Mouse (Mus musculus) brain, embryonic 14.5 days (tissue): Measurements from ENCODE around the gene Gaa.

ENCODE experiments used
- CTCF ChIP-seq: fragments of 200-500 bp; IDR thresholded peaks from 2 replicates; pipeline ENCODE4 v1.5.1; 2012; ENCODE audit warnings: inconsistent platforms, mild to moderate bottlenecking, moderate library complexity, borderline replicate concordance; ENCODE audit not compliant: insufficient read depth, insufficient read length; ENCODE audit errors: extremely low read depth
- POLR2A ChIP-seq: fragments of 200-500 bp; IDR thresholded peaks from 2 replicates; pipeline ENCODE4 v1.6.1; 2012; ENCODE audit warnings: mild to moderate bottlenecking, inconsistent platforms, borderline replicate concordance; ENCODE audit not compliant: poor library complexity, insufficient read depth, insufficient read length, severe bottlenecking; ENCODE audit errors: extremely low read depth

GRCm38 (mm10) chr11:119219816-119220465 is 47.7 kb upstream of the Gaa start:
- TF ChIP-seq POLR2A (no peak), CTCF (no peak)
